Mouse (Mus musculus) midbrain, postnatal 0 days (tissue): ENCODE results near the gene Usp25. TPM values are rescaled to one million over a fixed set of nuclear protein-coding genes. Genes with fewer than 3 reads are reported as not detected.

Source experiments
- ATAC-seq: fragments of 200-750 bp; cut with Nextera tagmentation; 2 replicates; pipeline ENCODE4 v1.8.0; 2017; ENCODE audit warnings: moderate number of reproducible peaks, mild to moderate bottlenecking, moderate TSS enrichment, moderate library complexity; ENCODE audit not compliant: low FRiP score
- DNase-seq: peaks from one replicate; pipeline ENCODE4 v3.0.0-alpha.2; 2015; ENCODE audit warnings: low spot score
- H3K27ac ChIP-seq: fragments of 300-500 bp; sonication (generic); 2 replicates; pipeline ENCODE4 v1.5.1; 2014; ENCODE audit warnings: low read depth, mild to moderate bottlenecking, low read length, mixed read lengths
- H3K27me3 ChIP-seq: fragments of 300-500 bp; sonication (generic); 2 replicates; pipeline ENCODE4 v1.6.1; 2014; ENCODE audit warnings: low read length, control low read depth, mixed read lengths; ENCODE audit not compliant: insufficient read depth
- H3K36me3 ChIP-seq: fragments of 300-500 bp; sonication (generic); 2 replicates; pipeline ENCODE4 v1.6.1; 2014; ENCODE audit warnings: low read length, control low read depth, mixed read lengths; ENCODE audit not compliant: insufficient read depth
- H3K4me1 ChIP-seq: fragments of 300-500 bp; sonication (generic); 2 replicates; pipeline ENCODE4 v1.6.1; 2014; ENCODE audit warnings: mild to moderate bottlenecking, control low read depth, antibody characterized with exemption, low read length, mixed read lengths; ENCODE audit not compliant: insufficient read depth
- H3K4me2 ChIP-seq: fragments of 300-500 bp; sonication (generic); 2 replicates; pipeline ENCODE4 v1.6.1; 2014; ENCODE audit warnings: low read depth, mild to moderate bottlenecking, low read length, mixed read lengths; ENCODE audit not compliant: poor library complexity, severe bottlenecking
- H3K4me3 ChIP-seq: fragments of 300-500 bp; sonication (generic); 2 replicates; pipeline ENCODE4 v1.5.1; 2014; ENCODE audit warnings: low read depth, mild to moderate bottlenecking, low read length, moderate library complexity
- H3K9ac ChIP-seq: fragments of 300-500 bp; sonication (generic); replicated peaks from 2 replicates; pipeline ENCODE4 v1.6.1; 2014; ENCODE audit warnings: mild to moderate bottlenecking, low read length, moderate library complexity, mixed read lengths; ENCODE audit not compliant: poor library complexity, severe bottlenecking
- H3K9me3 ChIP-seq: fragments of 300-500 bp; sonication (generic); 2 replicates; pipeline ENCODE4 v1.6.1; 2016; ENCODE audit warnings: low read length, control low read depth
- CTCF ChIP-seq: IDR thresholded peaks from 2 replicates; pipeline ENCODE4 v1.5.1; 2016; ENCODE audit warnings: antibody characterized with exemption, mild to moderate bottlenecking
- WGBS: fragments of 180-500 bp; shearing (Covaris S2); extraction: QIAGEN DNeasy Blood & Tissue Kit; methylation state at CpG from one replicate; pipeline ENCODE4 v1.1.7; 2014; 5-methylcytosine and 5-hydroxymethylcytosine counted together
- polyA plus RNA-seq: library from polyadenylated mRNA; unstranded; fragments of >200 nt; fragmentation: Nextera tagmentation; extraction: Ambion mirVana; gene quantifications from 2 replicates; pipeline ENCODE4 v1.2.1, GENCODE M21; 2015
- total RNA-seq: library from RNA; depleted of rRNA; stranded (reverse); fragments of >200 nt; gene quantifications from 2 replicates; pipeline ENCODE4 v1.2.3, GENCODE M21; 2014

Usp25 gene
- total and polyA plus RNA-seq, 2 experiments from 2014 or later: 6.1 to 12.6 TPM

- Histone ChIP-seq H3K9me3 (no peaks in the 10 kb centered on the region), H3K9ac (no peak overlapping the region), H3K27me3 (no peaks in the 10 kb centered on the region), H3K4me2 (no peak overlapping the region), H3K4me1 (no peaks in the 10 kb centered on the region), H3K36me3 (peaks cover 18% of the 10 kb centered on the region), H3K4me3 (no peak overlapping the region), H3K27ac (no peak overlapping the region)
- 58% methylated on average over 15 of the region's 15 CpGs for WGBS
- ATAC-seq (no peak), DNase-seq (peak; percentile 8)
- no peak for TF ChIP-seq CTCF
Observed at GRCm38 (mm10) chr16:77076954-77077735, 63.6 kb downstream of the Usp25 start.

- no peak overlapping the region for H3K4me3 ChIP-seq
- no peak for DNase-seq
- no peak overlapping the region for H3K9ac ChIP-seq
- ATAC-seq: no peak
- H3K9me3 ChIP-seq: no peaks in the 10 kb centered on the region
- no peaks in the 10 kb centered on the region for H3K4me1 ChIP-seq
- no peak overlapping the region for H3K4me2 ChIP-seq
- 92% methylated on average over 2 of the region's 2 CpGs for WGBS
- no peak for TF ChIP-seq CTCF
- H3K27ac ChIP-seq: no peak overlapping the region
- no peaks in the 10 kb centered on the region for H3K27me3 ChIP-seq
- peaks cover 13% of the 10 kb centered on the region for H3K36me3 ChIP-seq
Observed at GRCm38 (mm10) chr16:77077736-77078005, 64.2 kb downstream of the Usp25 start.

GRCm38 (mm10) chr16:77084071-77084470 is 70.6 kb downstream of the Usp25 start:
- ATAC-seq (no peak), DNase-seq (no peak)
- no peaks in the 10 kb centered on the region for H3K4me1 ChIP-seq
- WGBS: 86% methylated on average over 2 of the region's 2 CpGs
- H3K27me3 ChIP-seq: no peaks in the 10 kb centered on the region
- H3K4me3 ChIP-seq: no peak overlapping the region
- H3K27ac ChIP-seq: no peak overlapping the region
- H3K36me3 ChIP-seq: peaks cover 7% of the 10 kb centered on the region
- no peaks in the 10 kb centered on the region for H3K9me3 ChIP-seq
- H3K9ac ChIP-seq: no peak overlapping the region
- TF ChIP-seq CTCF: no peak
- no peak overlapping the region for H3K4me2 ChIP-seq

GRCm38 (mm10) chr16:77089806-77090205 is 76.3 kb downstream of the Usp25 start:
- Histone ChIP-seq H3K27me3 (no peaks in the 10 kb centered on the region), H3K27ac (no peak overlapping the region), H3K9ac (no peak overlapping the region), H3K4me1 (no peaks in the 10 kb centered on the region), H3K4me3 (no peak overlapping the region), H3K9me3 (no peaks in the 10 kb centered on the region), H3K4me2 (no peak overlapping the region), H3K36me3 (peaks cover 5% of the 10 kb centered on the region; the same call in 1 of the 2 replicates)
- no peak for DNase-seq
- ATAC-seq: no peak
- WGBS: 93% methylated on average over 3 of the region's 3 CpGs
- TF ChIP-seq CTCF: no peak

GRCm38 (mm10) chr16:77093526-77093925 is 80.0 kb downstream of the Usp25 start:
- no peaks in the 10 kb centered on the region for H3K4me1 ChIP-seq
- H3K4me2 ChIP-seq: no peak overlapping the region
- no peak overlapping the region for H3K27ac ChIP-seq
- peaks cover 8% of the 10 kb centered on the region; the same call in 1 of the 2 replicates for H3K36me3 ChIP-seq
- H3K27me3 ChIP-seq: no peaks in the 10 kb centered on the region
- no peak for TF ChIP-seq CTCF
- H3K4me3 ChIP-seq: no peak overlapping the region
- DNase-seq (peak; percentile 31), ATAC-seq (no peak)
- H3K9me3 ChIP-seq: no peaks in the 10 kb centered on the region
- no peak overlapping the region for H3K9ac ChIP-seq
- 85% methylated on average over 9 of the region's 9 CpGs for WGBS

- H3K36me3 ChIP-seq: peaks cover 8% of the 10 kb centered on the region; the same call in 1 of the 2 replicates
- no peaks in the 10 kb centered on the region for H3K9me3 ChIP-seq
- H3K9ac ChIP-seq: no peak overlapping the region
- 94% methylated on average over 7 of the region's 7 CpGs for WGBS
- ATAC-seq (no peak), DNase-seq (no peak)
- no peaks in the 10 kb centered on the region for H3K4me1 ChIP-seq
- no peaks in the 10 kb centered on the region for H3K27me3 ChIP-seq
- no peak overlapping the region for H3K27ac ChIP-seq
- no peak overlapping the region for H3K4me3 ChIP-seq
- no peak overlapping the region for H3K4me2 ChIP-seq
- TF ChIP-seq CTCF: no peak
Observed at GRCm38 (mm10) chr16:77095017-77095551, 81.6 kb downstream of the Usp25 start.
